Mouse (Mus musculus) spleen, postnatal 4 days (tissue): ENCODE measurements around the gene Zmynd19.

Experiments
- DNase-seq, 2 experiments: peaks; one replicate each; pipeline ENCODE4 v3.0.0; 2022; ENCODE audit warnings: low spot score in 2 of 2

The Zmynd19 gene

GRCm38 (mm10) chr2:24949421-24950188 is at the start of gene Zmynd19:
TSS of gene Zmynd19 (plus strand) at chr2:24949792.
- DNase-seq, result peak; percentile 99

GRCm38 (mm10) chr2:24901055-24901454 is 48.5 kb upstream of the Zmynd19 start:
- no peak for DNase-seq

- DNase-seq, result no peak
Measured at GRCm38 (mm10) chr2:24902999-24903398, 46.6 kb upstream of the Zmynd19 start.

DNA sequence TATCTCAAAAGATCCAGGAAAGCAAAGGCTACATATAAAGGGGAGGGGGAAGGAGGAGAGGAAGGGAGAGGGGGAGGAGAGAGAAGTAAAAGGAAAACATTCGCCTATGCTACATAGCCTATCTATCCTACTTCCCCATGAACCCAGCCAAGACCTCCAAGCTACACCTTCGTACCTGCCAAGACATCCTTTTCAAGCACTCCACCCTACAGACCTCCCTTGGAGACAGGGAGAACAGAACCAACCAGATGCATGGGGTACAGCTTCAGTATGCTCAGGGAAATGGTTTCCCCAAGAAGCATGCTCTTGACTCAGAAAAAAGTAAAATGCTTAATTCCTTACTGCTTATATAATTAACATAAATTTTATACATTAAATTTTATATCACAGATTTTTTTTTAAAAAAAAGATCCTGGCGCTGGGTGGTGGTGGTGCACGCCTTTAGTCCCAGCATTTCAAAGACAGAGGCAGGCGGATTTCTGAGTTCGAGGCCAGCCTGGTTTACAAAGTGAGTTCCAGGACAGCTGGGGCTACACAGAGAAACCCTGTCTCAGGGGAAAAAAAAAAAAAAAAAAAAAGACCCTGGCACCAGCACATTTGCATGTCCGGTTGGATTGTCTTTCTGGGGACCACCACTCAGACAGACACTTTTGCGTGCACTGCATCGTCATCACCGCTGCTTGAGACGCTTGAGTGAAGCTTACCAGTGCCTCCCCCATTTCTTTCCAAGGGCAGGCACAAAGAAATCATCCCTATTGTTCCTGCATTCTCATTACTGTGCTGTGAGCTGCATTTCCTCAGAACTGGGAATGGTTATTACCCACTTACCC is 44.6 kb upstream of the Zmynd19 start:
- no peak for DNase-seq

- no peak for DNase-seq
Measured at GRCm38 (mm10) chr2:24905653-24906155, 43.9 kb upstream of the Zmynd19 start.

GRCm38 (mm10) chr2:24910481-24910880 is 39.1 kb upstream of the Zmynd19 start:
- DNase-seq, result no peak

GRCm38 (mm10) chr2:24912189-24912588 is 37.4 kb upstream of the Zmynd19 start:
- no peak for DNase-seq

DNA sequence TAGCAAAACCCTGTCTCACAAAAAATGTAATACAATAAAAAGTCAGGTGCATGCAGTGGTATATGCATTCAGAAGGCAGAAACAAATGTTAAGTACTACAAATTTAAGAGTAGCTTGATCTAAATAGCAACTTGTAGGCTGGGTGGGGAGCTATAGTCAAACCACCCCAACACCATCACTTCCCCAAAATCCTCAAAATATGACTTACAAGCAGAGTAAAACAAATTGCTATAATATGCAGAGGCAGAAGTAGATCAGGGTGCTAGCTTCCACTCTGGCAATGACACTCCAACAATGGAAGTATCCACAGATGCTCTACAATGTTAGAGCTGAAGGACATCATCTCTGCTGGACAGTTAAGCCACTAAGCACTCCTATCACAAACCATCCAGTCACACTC is 37.0 kb upstream of the Zmynd19 start:
- no peak for DNase-seq

GRCm38 (mm10) chr2:24914762-24915161 is 34.8 kb upstream of the Zmynd19 start:
- DNase-seq, result no peak

- peak; percentile 96 to 98 for DNase-seq
Measured at GRCm38 (mm10) chr2:24918930-24919838, 30.4 kb upstream of the Zmynd19 start, which contains the start of gene Ehmt1. TSS of gene Ehmt1 (minus strand) at chr2:24919614.

GRCm38 (mm10) chr2:24919839-24920175 is 29.8 kb upstream of the Zmynd19 start:
- DNase-seq, result no peak

DNA sequence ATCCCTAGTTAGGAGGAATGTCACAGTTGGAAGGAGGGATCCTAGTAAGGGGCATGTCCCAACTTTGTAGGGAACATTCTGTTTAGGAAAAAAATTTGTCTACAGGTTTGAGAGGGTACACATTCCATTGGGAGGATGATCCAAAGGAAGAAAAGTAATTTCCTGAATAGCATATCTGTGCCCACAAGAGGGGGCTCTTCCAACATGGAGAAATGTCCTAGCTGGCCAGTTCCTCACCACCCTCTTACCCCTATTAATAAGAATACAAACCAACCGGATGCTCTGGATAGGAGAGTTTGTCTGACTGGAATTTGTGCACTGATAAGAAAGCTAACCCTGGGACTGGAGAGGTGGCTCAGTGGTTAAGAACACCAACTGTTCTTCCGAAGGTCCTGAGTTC is 26.0 kb upstream of the Zmynd19 start:
- DNase-seq, result no peak

GRCm38 (mm10) chr2:24925284-24925683 is 24.3 kb upstream of the Zmynd19 start:
- peak in 1 of 2 experiments; percentile 57 for DNase-seq

GRCm38 (mm10) chr2:24926345-24926964 is 23.1 kb upstream of the Zmynd19 start:
- DNase-seq, result peak in 1 of 2 experiments; percentile 56

GRCm38 (mm10) chr2:24926965-24927358 is 22.6 kb upstream of the Zmynd19 start:
- peak in 1 of 2 experiments; percentile 54 for DNase-seq

DNA sequence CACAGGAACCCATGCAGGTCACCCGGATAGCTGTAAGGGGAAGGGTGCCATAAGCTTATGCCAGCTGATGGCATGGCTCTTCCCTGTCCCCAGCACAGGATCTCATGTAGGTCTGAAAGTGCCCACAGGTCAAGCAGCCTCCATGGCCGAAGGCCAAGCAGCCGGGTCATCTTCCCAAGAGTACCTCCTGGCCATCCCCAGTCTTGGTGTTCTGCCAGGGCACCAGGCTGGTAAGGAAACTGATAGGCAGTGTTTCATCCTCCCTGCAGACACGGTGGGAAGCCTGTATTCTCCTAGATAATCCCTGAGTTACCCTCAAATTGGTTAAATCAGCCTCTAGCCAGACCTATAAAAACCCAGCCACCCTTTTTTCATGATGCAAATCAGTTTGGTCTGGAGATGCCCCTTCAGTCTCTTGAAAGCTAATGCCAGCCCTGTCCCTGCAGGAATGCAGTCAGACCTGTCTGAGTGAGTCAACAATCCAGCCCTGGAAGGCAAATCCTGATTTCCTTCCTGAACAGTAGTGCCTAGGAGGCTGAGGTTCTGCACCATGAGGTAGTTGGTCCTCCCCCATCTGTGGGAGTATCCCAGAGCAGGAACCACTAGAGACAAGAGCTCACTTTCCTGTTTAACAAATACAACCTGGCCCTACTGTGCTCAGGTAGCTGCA is 21.6 kb upstream of the Zmynd19 start:
- DNase-seq, result peak in 1 of 2 experiments; percentile 58

DNA sequence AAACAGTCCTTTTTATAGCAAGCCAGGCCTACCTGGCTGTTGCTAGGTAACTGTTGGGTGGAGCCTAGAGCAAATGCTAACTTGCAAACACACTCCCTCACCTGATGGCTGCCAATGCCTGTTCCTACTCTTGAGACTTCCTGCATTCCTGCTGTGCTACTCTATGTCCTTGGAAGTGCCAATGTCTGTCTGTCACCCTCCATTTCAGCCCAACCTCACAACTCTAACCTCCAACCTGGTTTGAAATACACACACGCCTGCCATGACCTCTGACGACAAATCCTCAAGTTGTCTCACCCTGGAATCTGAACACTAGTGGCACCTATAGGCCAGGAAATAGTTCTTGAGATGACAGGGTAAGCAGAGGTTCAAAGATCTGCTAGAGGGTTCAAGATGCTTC is 20.5 kb upstream of the Zmynd19 start:
- DNase-seq, result no peak

DNA sequence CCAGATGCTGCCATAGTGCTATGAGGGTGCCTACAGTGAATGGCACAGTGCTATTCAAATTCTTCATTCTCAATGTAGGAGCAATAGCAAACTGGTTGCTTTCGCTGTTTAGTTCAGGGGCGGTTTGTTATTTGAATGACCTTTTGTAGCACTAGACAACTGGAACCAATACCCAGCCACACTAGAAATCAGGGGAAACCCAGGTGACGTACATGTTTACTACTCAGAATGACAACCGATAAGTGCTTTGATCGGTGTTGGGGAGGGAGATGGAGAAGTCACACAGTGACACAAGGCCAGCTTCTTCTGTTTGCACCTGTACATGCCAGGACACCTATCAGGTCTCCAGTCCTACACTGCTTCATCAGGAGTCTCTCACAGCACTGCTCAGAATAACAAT is 20.0 kb upstream of the Zmynd19 start:
- DNase-seq, result no peak

DNA sequence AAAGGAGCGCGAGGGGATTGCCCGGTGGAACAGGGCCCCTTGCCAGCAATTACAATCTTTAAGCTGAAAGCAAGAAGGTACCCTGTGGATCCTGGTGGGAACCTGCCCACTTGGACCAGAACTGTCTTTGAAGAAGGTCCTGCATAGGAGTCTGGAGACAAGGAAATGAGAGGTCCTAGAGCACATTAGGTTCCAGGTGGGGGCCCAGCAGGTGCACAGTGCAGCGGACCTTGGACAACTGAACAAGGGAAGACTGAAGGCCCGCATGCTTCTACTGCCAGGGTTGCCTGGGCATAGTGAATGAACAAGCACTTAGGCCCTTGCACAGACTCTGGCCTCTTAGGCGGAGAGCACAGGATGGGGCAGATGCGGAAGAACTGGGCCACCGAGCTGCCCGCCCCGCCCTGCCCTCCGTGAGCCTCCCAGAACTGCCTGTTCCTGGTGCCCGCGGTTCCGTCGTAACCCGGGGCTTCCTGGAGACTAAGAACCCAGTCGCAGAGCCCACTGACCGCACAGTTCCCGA is 15.1 kb upstream of the Zmynd19 start:
- DNase-seq, result no peak

DNA sequence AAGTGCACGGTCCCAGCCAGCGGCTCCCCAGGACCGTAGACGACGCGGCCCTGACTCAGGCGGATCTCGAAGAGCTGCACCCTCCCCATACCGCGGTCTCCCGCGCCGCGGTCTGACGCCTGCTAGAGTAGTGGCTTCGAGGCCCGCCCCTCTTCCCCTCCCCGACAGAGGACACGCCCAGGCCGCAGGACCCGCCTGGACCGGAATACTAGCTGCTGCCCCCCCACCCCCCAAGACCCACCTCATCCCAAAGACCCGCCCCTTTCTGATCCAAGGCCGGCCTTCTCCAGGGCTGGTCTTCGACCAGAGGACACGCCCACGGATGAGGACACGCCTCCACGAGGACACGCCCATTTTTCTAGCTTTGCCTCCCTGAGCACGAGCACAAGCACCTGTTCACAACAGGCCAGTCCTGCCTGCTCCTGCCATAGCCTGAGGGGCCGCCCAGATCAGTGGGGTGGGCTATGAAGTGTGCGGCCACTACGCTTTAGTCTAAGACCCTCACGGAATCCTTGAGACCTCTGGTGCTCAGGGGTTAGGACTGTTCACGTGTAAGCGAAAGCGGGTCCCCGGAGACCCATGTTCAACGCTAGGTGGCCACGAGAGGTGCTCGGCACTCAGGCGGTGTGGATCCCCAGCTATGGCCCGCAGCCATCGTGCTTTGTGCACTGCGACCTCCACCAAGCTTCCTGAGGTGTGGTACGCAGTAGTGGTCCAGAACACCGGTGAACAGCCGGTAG is 14.4 kb upstream of the Zmynd19 start, which contains the start of gene Arrdc1:
Gene Arrdc1 (minus strand): TSS at position 196 of the 740 bp plus-strand sequence.
- DNase-seq, result peak; percentile 95
